Mouse (Mus musculus) midbrain, embryonic 16.5 days (tissue): ENCODE data around the gene BC037034. TPM values are rescaled to one million over a fixed set of nuclear protein-coding genes. Genes with fewer than 3 reads are reported as not detected.

Experiments
- polyA plus RNA-seq: library from polyadenylated mRNA; unstranded; fragments of >200 nt; fragmentation: Nextera tagmentation; extraction: Ambion mirVana; gene quantifications from 2 replicates; pipeline ENCODE4 v1.2.1, GENCODE M21; 2015

The BC037034 gene
- polyA plus RNA-seq, 1 experiment from 2014 or later, result 14.7 TPM

Other genes starting within 250 kb of the BC037034 start
- gene Smok3a, start 242.8 kb downstream of the BC037034 start, polyA plus RNA-seq, result not detected in 2 replicates
- not detected in 2 replicates for gene Smok3b, start 242.6 kb downstream of the BC037034 start, polyA plus RNA-seq
- not detected in 2 replicates for gene Smok3c, start 210.8 kb downstream of the BC037034 start, polyA plus RNA-seq
- gene Zkscan1, start 178.9 kb downstream of the BC037034 start, polyA plus RNA-seq, result 22.7 and 25.4 TPM in 2 replicates
- gene Zscan21, start 147.1 kb downstream of the BC037034 start, polyA plus RNA-seq, result 85.4 and 96.0 TPM in 2 replicates
- 23.9 and 26.3 TPM in 2 replicates for gene Zfp113, start 108.3 kb downstream of the BC037034 start, polyA plus RNA-seq
- gene Cops6, start 103.0 kb downstream of the BC037034 start, polyA plus RNA-seq, result 288 and 309 TPM in 2 replicates
- 24.9 and 27.2 TPM in 2 replicates for gene Ap4m1, start 92.0 kb downstream of the BC037034 start, polyA plus RNA-seq
- gene Mcm7, start 91.6 kb downstream of the BC037034 start, polyA plus RNA-seq, result 72.3 and 81.6 TPM in 2 replicates
- gene Taf6, start 76.6 kb downstream of the BC037034 start, polyA plus RNA-seq, result 74.4 and 75.8 TPM in 2 replicates
- gene Cnpy4, start 76.5 kb downstream of the BC037034 start, polyA plus RNA-seq, result 29.0 and 33.7 TPM in 2 replicates
- 14.5 and 15.5 TPM in 2 replicates for gene Mblac1, start 69.7 kb downstream of the BC037034 start, polyA plus RNA-seq
- gene Nxpe5, start 38.1 kb downstream of the BC037034 start, polyA plus RNA-seq, result not detected in 2 replicates
- gene Lamtor4, start 8.6 kb downstream of the BC037034 start, polyA plus RNA-seq, result 95.4 and 101 TPM in 2 replicates
- gene Gal3st4, start 8.8 kb upstream of the BC037034 start, polyA plus RNA-seq, result 1.8 and 2.3 TPM in 2 replicates
- gene Gm43720, start 15.9 kb upstream of the BC037034 start, polyA plus RNA-seq, result 0.09 and 0.27 TPM in 2 replicates
- gene Gpc2, start 16.0 kb upstream of the BC037034 start, polyA plus RNA-seq, result 179 and 220 TPM in 2 replicates
- gene Stag3, start 16.2 kb upstream of the BC037034 start, polyA plus RNA-seq, result 11.7 and 13.1 TPM in 2 replicates
- gene Pvrig, start 77.9 kb upstream of the BC037034 start, polyA plus RNA-seq, result not detected in 2 replicates
- 67.0 and 69.6 TPM in 2 replicates for gene Zfp157, start 177.4 kb upstream of the BC037034 start, polyA plus RNA-seq